Mouse (Mus musculus) central nervous system, embryonic 11.5 days (tissue): ENCODE results near the gene Gm3233. TPM values are rescaled to one million over a fixed set of nuclear protein-coding genes. Genes with fewer than 3 reads are reported as not detected.

Experiments used
- polyA plus RNA-seq: library from polyadenylated mRNA; depleted of rRNA; stranded (reverse); fragments of >200 nt; gene quantifications from 2 replicates; pipeline ENCODE4 v1.2.3, GENCODE M21; 2012; rRNA removed

Gm3233 gene
- not detected in 2 replicates for polyA plus RNA-seq

GRCm38 (mm10) chr10:77759582-77759981, at the start of gene Gm3233:
Gene Gm3233 (minus strand): TSS chr10:77759682.

GRCm38 (mm10) chr10:77798921-77799508, 39.5 kb upstream of the Gm3233 start, which contains the start of gene Gm19668:
Gene Gm19668 (minus strand): TSS chr10:77799133.

GRCm38 (mm10) chr10:77794976-77795375, 35.5 kb upstream of the Gm3233 start, which contains the start of gene Gm9639:
Gene Gm9639 (minus strand): TSS chr10:77795076.

GRCm38 (mm10) chr10:77787876-77788275, 28.4 kb upstream of the Gm3233 start, which contains the start of gene Gm7137:
Gene Gm7137 (minus strand): TSS chr10:77788200.

GRCm38 (mm10) chr10:77782442-77782841, 23.0 kb upstream of the Gm3233 start, which contains the start of gene Gm3250:
Gene Gm3250 (minus strand): TSS chr10:77782542.

GRCm38 (mm10) chr10:77776844-77777243, 17.4 kb upstream of the Gm3233 start, which contains the start of gene Gm7138:
Gene Gm7138 (minus strand): TSS chr10:77776944.

GRCm38 (mm10) chr10:77771225-77771624, 11.7 kb upstream of the Gm3233 start, which contains the start of gene Gm3238:
Gene Gm3238 (minus strand): TSS chr10:77771325.

GRCm38 (mm10) chr10:77751254-77751653, 8.2 kb downstream of the Gm3233 start, which contains the start of gene Gm9736:
Gene Gm9736 (minus strand): TSS chr10:77751354.

GRCm38 (mm10) chr10:77741924-77742688, 17.4 kb downstream of the Gm3233 start, which contains the start of gene Gm18596:
Gene Gm18596 (minus strand): TSS chr10:77742638.

GRCm38 (mm10) chr10:77726186-77726585, 33.3 kb downstream of the Gm3233 start, which contains the start of gene Gm10100:
Gene Gm10100 (plus strand): TSS chr10:77726486.

GRCm38 (mm10) chr10:77720299-77720698, 39.2 kb downstream of the Gm3233 start, which contains the start of gene Krtap12-1:
Gene Krtap12-1 (plus strand): TSS chr10:77720599.

GRCm38 (mm10) chr10:77715507-77715906, 44.0 kb downstream of the Gm3233 start, which contains the start of gene Gm10142:
Gene Gm10142 (plus strand): TSS chr10:77715807.

GRCm38 (mm10) chr10:77711157-77711556, 48.3 kb downstream of the Gm3233 start, which contains the start of gene Gm10024:
Gene Gm10024 (plus strand): TSS chr10:77711457.

Other genes starting within 250 kb of the Gm3233 start
- 35.5 and 67.5 TPM in 2 replicates for gene Fam207a, start 243.9 kb downstream of the Gm3233 start, polyA plus RNA-seq
- 1.3 and 1.8 TPM in 2 replicates for gene Itgb2, start 229.4 kb downstream of the Gm3233 start, polyA plus RNA-seq
- 66.2 and 75.4 TPM in 2 replicates for gene Pttg1ip, start 178.0 kb downstream of the Gm3233 start, polyA plus RNA-seq
- 343 and 431 TPM in 2 replicates for gene Sumo3, start 153.6 kb downstream of the Gm3233 start, polyA plus RNA-seq
- 75.0 and 115 TPM in 2 replicates for gene Gm49325, start 153.5 kb downstream of the Gm3233 start, polyA plus RNA-seq
- 58.8 and 134 TPM in 2 replicates for gene Ube2g2, start 137.4 kb downstream of the Gm3233 start, polyA plus RNA-seq
- gene Tspear, start 73.1 kb downstream of the Gm3233 start, polyA plus RNA-seq = 0.92 and 1.3 TPM in 2 replicates
- gene Gm19402, start 68.9 kb downstream of the Gm3233 start, polyA plus RNA-seq = not detected in 2 replicates
- not detected in 2 replicates for gene Gm9508, start 62.4 kb downstream of the Gm3233 start, polyA plus RNA-seq
- not detected in 2 replicates for gene Gm10272, start 53.1 kb downstream of the Gm3233 start, polyA plus RNA-seq
- not detected in 2 replicates for gene Gm10024, start 48.2 kb downstream of the Gm3233 start, polyA plus RNA-seq
- gene Gm10142, start 43.9 kb downstream of the Gm3233 start, polyA plus RNA-seq = not detected in 2 replicates
- gene Krtap12-1, start 39.1 kb downstream of the Gm3233 start, polyA plus RNA-seq = not detected in 2 replicates
- not detected in 2 replicates for gene Gm10100, start 33.2 kb downstream of the Gm3233 start, polyA plus RNA-seq
- not detected in 2 replicates for gene Gm18596, start 17.0 kb downstream of the Gm3233 start, polyA plus RNA-seq
- not detected in 2 replicates for gene Gm9736, start 8.3 kb downstream of the Gm3233 start, polyA plus RNA-seq
- gene Gm3238, start 11.6 kb upstream of the Gm3233 start, polyA plus RNA-seq = not detected in 2 replicates
- gene Gm7138, start 17.3 kb upstream of the Gm3233 start, polyA plus RNA-seq = not detected in 2 replicates
- gene Gm3250, start 22.9 kb upstream of the Gm3233 start, polyA plus RNA-seq = not detected in 2 replicates
- not detected in 2 replicates for gene Gm7137, start 28.5 kb upstream of the Gm3233 start, polyA plus RNA-seq
- gene Gm9639, start 35.4 kb upstream of the Gm3233 start, polyA plus RNA-seq = not detected in 2 replicates
- not detected in 2 replicates for gene Gm19668, start 39.5 kb upstream of the Gm3233 start, polyA plus RNA-seq
- 0.08 TPM in 1 of 2 replicates, not detected in the other for gene Gm9507, start 52.2 kb upstream of the Gm3233 start, polyA plus RNA-seq
- gene Gm2696, start 55.0 kb upstream of the Gm3233 start, polyA plus RNA-seq = not detected in 2 replicates
- gene Krtap10-4, start 67.4 kb upstream of the Gm3233 start, polyA plus RNA-seq = not detected in 2 replicates
- gene Krtap10-10, start 76.3 kb upstream of the Gm3233 start, polyA plus RNA-seq = not detected in 2 replicates
- gene Gm36176, start 87.1 kb upstream of the Gm3233 start, polyA plus RNA-seq = not detected in 2 replicates
- gene Gm10318, start 93.2 kb upstream of the Gm3233 start, polyA plus RNA-seq = 0.06 TPM in 1 of 2 replicates, not detected in the other
- gene Gm3285, start 102.3 kb upstream of the Gm3233 start, polyA plus RNA-seq = not detected in 2 replicates
- 2.4 and 3.4 TPM in 2 replicates for gene Lrrc3, start 142.9 kb upstream of the Gm3233 start, polyA plus RNA-seq
- gene Trpm2, start 210.9 kb upstream of the Gm3233 start, polyA plus RNA-seq = 0.83 and 1.2 TPM in 2 replicates
- 38.5 and 61.8 TPM in 2 replicates for gene 1810043G02Rik, start 218.8 kb upstream of the Gm3233 start, polyA plus RNA-seq